Mouse (Mus musculus): ENCODE results near the gene Pcbp4. TPM values are rescaled to one million over a fixed set of nuclear protein-coding genes. Genes with fewer than 3 reads are reported as not detected.

Gene Pcbp4
- polyA plus RNA-seq (2015; fragmentation: Nextera tagmentation; extraction: Ambion mirVana) = 12.6 and 16.3 TPM in 2 replicates

GRCm38 (mm10) chr9:106453271-106454070 is at the start of gene Pcbp4:
Pcbp4 (plus strand) TSS chr9:106453291.
- DNase-seq (ENCODE audit: low spot score) = peak; percentile 44

GRCm38 (mm10) chr9:106405275-106405674 is 47.8 kb upstream of the Pcbp4 start:
- DNase-seq (ENCODE audit: low spot score) = no peak

- DNase-seq (ENCODE audit: low spot score) = no peak
Measured at GRCm38 (mm10) chr9:106406443-106407078, 46.5 kb upstream of the Pcbp4 start.

DNA sequence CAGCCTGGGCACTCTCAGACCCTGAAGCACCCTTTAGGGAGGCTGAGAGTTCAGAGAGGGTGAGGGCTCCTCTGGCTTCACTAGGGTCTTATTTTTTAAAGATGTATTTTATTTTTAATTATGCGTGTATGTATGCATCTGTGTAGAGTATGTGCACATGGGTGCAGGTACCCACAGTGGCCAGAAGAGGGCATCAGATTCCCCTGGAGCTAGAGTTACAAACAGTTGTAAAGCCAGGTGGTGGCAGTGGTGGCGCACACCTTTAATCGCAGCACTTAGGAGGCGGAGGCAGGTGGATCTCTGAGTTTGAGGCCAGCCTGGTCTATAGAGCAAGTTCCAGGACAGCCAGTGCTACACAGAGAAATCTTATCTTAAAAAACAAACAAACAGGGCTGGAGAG is 44.0 kb upstream of the Pcbp4 start:
- DNase-seq (ENCODE audit: low spot score) = no peak

- no peak for DNase-seq (ENCODE audit: low spot score)
Measured at GRCm38 (mm10) chr9:106410086-106410650, 42.9 kb upstream of the Pcbp4 start.

DNA sequence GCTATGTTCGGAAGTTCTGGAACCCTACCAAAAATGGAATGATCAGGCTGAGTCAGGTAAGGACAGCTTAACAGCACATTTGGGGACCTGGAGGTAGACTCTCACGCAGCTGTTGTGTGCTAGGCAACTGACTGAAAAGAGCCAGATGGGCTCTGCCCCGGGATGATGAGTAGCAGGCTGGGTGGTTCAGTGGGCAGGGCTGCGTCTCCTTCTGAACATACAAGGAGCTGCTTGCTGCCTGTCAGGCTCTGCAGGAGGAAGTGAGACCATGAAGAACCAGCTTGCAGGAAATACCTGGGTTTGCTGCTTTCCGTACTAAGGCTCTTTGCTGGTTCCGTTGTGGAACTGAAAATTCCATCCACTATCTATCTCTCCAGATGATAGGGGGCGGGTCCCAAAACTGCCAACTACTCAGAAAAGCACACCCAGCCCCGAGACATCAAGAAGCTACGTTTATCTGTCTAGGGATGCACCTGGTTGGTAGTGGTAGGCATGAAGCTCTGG is 41.9 kb upstream of the Pcbp4 start:
- no peak for DNase-seq (ENCODE audit: low spot score)

DNA sequence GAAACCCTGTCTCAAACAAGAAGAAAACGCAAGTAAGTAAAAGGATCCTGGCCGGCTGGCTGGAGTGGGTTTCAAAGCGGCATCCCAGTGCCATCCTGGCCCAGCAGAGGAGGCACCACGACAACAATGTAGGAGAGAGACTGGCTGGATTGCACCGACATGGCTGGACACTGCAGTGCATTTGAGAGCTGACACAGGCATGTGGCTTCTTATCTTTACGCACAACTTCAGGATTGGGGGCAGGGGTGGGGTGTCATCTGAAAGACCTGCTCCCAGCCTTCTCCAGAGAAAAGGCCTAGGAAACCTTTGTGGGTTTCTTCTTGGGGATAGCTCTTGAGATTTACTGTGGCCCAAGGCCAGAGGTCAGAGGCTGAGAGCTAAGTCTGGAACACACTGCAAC is 41.4 kb upstream of the Pcbp4 start:
- DNase-seq (ENCODE audit: low spot score) = no peak

DNA sequence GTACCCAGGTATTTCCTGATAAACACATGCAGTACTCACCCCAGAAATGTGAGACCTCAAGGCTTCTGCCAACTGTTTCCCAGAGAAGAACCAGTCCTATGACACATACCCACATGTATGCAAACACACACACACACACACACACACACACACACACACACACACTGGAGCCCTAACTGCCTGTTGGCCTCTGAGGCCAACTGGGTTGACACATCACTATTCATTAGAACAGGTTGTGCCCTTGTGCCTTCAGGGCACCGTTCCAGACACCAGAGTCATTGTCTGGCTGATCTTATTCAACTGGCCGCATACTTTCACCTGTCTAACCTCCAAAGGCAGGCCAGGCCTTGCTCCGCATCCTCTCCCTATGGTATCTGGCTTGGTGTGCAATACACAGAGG is 40.9 kb upstream of the Pcbp4 start:
- DNase-seq (ENCODE audit: low spot score) = no peak

- DNase-seq (ENCODE audit: low spot score) = no peak
Measured at GRCm38 (mm10) chr9:106413606-106414005, 39.5 kb upstream of the Pcbp4 start.

- no peak for DNase-seq (ENCODE audit: low spot score)
Measured at GRCm38 (mm10) chr9:106416826-106417225, 36.3 kb upstream of the Pcbp4 start.

GRCm38 (mm10) chr9:106417841-106418625 is 35.1 kb upstream of the Pcbp4 start:
- no peak for DNase-seq (ENCODE audit: low spot score)

GRCm38 (mm10) chr9:106420608-106421007 is 32.5 kb upstream of the Pcbp4 start:
- DNase-seq (ENCODE audit: low spot score) = no peak

- no peak for DNase-seq (ENCODE audit: low spot score)
Measured at GRCm38 (mm10) chr9:106421033-106421864, 31.8 kb upstream of the Pcbp4 start.

DNA sequence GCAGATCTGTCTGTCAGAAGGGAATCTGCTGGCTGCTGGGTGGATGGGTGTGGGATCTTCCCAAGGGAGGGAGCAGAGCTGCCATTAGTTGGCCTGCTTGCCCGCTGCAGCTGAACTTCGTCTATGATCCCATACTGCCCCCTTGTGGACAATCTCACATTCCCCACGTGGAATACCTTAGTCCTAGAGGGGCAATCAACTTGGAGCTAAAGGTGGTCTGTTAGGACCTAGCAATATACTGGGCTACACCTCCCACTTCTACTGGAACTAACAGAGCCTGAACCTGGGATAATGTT is 31.3 kb upstream of the Pcbp4 start:
- peak; percentile 83 for DNase-seq (ENCODE audit: low spot score)

DNA sequence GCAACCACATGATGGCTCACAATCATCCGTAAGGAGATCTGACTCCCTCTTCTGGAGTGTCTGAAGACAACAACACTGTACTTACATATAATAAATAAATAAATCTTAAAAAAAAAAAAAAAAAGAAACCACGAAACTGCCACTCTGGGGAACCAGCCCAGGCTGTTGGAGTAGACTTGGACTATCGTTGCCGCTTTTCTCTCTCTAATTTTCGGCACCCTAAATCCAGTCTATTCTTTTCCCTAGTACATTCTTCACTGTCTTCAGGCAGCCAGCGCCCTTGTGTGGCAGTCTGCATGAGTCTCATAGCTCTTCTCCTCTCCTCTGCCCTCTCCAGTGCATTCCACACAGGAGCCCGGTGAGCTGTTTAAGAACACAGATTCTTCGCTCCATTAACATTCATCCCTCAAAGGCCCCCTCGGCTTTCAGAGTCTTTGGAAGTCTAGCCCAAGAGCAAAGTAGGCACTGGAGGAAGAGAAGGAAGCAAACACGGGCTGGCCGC is 24.3 kb upstream of the Pcbp4 start:
- DNase-seq (ENCODE audit: low spot score) = no peak

DNA sequence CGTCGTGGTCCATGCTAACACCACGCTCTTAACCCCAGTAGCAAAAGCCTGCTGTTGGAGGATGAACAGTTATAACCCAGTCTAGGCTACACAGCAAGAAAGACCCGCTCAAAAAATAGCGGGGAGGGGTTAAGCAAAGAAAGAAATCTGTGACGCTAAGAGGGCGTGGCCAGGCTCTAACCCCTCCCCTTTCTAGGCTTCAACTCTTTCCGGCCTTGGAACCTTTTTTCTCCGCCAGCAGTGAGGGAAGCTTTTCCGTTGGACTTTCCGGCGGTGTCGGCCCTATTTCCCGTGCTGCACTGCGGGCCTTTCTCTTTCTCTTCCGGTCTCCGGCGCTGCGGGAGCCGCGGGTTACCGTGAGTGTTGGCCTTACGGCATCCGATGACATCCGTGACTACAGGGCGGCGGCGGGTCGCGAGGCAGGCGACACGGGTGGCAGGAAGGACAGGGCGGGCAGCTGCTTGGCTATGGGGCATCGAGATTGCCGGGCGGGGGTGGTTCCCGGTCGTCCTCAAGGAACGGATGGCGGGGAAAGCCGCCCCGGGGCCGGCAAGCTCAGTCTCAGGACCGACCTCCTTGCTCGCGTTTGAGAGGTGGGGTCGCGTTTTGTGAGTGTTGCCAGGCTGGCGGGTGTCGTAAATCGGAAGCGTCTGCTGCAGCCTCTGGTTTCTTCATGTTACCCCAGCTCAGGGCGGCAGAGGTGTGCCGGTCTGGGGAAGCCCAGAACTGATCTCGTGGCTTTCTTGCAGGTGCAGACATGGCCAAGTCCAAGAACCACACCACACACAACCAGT is 23.7 kb upstream of the Pcbp4 start, which contains the start of gene Rpl29:
Gene Rpl29, plus strand, starts transcription at position 234 of the 794 bp plus-strand sequence.
- DNase-seq (ENCODE audit: low spot score) = peak; percentile 97

DNA sequence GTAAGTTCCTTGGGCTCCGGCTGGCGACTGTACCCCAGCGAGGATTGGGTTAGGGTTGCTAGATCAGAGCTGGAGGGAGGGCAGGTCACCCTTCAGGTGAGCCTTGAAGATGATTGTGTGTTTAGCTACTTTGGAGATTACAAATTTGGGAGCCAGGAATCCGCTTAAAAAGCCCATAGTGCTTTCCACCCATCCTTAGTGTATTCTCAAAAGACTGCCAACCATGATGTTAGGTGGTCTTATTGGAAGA is 23.2 kb upstream of the Pcbp4 start:
- no peak for DNase-seq (ENCODE audit: low spot score)

- DNase-seq (ENCODE audit: low spot score) = no peak
Measured at GRCm38 (mm10) chr9:106433389-106433788, 19.7 kb upstream of the Pcbp4 start.

DNA sequence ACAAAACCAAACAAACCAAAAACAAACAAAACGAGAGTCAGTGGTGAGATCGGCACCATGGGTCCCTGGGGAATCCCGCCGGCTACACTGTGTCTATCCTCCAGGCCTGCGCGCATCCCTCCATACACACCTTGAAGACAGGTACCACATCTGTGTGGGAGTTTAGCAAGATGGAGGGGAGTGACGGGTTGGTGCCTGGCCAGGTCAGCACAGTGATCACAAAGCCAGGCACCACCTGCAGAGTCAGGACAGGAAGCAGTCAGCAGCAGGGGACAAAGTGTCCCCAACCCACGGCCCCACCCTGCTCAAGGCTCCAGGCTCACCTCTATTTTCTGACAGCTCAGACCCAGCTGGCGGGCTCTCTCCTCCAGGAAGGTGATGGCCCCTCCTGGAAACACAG is 16.5 kb upstream of the Pcbp4 start:
- DNase-seq (ENCODE audit: low spot score) = no peak

DNA sequence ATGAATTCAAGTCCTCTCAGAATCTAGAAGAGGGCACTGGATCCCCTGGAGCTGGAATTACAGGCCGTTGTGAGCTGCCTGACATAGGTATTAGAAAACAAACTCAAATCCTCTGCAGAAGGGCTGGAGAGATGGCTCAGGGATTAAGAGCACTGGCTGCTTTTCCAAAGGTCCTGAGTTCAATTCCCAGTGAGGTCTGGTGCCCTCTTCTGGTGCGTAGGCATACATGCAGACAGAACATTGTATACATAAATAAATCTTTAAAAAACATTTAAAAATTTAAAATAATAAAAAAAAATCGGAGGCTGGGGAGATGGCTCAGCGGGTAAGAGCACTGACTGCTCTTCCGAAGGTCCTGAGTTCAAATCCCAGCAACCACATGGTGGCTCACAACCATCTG is 10.4 kb upstream of the Pcbp4 start:
- DNase-seq (ENCODE audit: low spot score) = no peak

Data from thymus, postnatal 0 days (tissue).